Mouse (Mus musculus) testis, adult 2 months (tissue): Measurements from ENCODE around the gene Tcf7l1.

Source experiments
- CTCF ChIP-seq: fragments of 200-500 bp; IDR thresholded peaks from 2 replicates; pipeline ENCODE4 v1.5.1; 2012; ENCODE audit warnings: low read depth, mild to moderate bottlenecking, inconsistent platforms, low read length, moderate library complexity; ENCODE audit not compliant: control insufficient read depth, insufficient read depth, insufficient replicate concordance
- POLR2A ChIP-seq: fragments of 200-500 bp; IDR thresholded peaks from 2 replicates; pipeline ENCODE4 v1.6.1; 2012; ENCODE audit warnings: low read depth, mild to moderate bottlenecking, inconsistent platforms, low read length, moderate library complexity; ENCODE audit not compliant: control insufficient read depth

DNA sequence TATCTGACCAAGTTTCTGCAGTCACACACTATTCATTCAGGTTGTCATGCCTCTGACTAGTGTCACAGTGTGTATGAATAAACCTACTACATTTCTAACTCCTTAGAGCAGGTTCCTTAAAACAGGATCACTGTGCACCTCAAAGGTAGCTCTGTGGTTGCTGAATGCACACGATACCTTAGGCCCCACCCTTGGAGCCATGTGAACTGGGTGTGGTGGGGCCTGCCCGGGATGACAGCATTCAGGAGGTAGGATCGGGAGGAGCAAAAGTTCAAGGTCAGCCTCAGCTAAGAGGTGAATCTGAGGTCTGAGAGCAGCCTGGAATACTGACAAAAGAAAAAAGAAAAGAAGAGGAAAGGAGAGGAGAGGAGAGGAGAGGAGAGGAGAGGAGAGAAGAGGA, 19.3 kb upstream of the Tcf7l1 start:
- no peak for TF ChIP-seq POLR2A
- TF ChIP-seq CTCF = no peak
